Mouse (Mus musculus): ENCODE results near the gene Mrpl34. TPM values are rescaled to one million over a fixed set of nuclear protein-coding genes. Genes with fewer than 3 reads are reported as not detected.

The Mrpl34 gene
- polyA plus RNA-seq, 1 experiment from 2014 or later = 123 TPM

DNA sequence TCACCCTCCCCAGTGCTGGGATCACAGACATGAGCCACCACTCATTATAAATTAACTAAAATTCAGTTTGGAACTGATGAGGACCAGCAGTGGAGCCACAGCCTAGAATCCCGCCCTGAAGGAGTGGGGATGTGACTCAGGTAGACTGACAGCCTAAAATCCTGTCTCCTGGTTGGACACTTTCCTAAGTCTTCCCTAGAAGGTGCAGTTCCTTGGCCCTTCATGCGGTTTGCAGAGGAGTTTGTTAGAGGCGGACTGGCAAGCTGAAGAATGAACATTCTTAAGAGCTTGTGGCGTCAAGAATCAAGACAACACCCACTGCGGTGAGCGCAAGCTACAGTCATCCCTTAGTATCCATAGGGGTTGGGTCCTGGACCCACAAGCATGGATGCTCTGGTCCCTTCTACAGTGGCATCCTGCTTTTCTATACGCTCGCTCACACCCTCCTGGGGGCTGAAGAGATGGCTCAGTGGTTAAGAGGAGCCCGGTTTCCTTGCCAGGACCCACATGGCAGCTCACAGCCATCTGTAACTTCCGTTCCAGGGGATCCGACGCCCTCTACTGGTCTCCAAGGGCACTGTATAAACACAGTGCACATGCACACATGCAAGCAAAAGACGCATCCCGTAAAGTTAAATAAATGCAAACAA, 12.6 kb downstream of the Mrpl34 start:
- Histone ChIP-seq H3K9ac (ENCODE audit: low read depth, low read length) (peak overlapping the region; percentile 77), H3K27ac (replicated peaks; ENCODE audit: low read depth, low read length) (peak overlapping the region; percentile 75; the same call in 1 of the 2 replicates)

GRCm38 (mm10) chr8:71478943-71479342, 14.2 kb downstream of the Mrpl34 start:
- ATAC-seq (ENCODE audit: low read depth) (no peak), DNase-seq (ENCODE audit: low spot score) (no peak)
- Histone ChIP-seq H3K27me3 (replicated peaks; ENCODE audit: control insufficient read depth, insufficient read depth, low read length) (no peaks in the 10 kb centered on the region; the same call in 1 of the 2 replicates), H3K27ac (replicated peaks; ENCODE audit: low read depth, low read length) (no peak overlapping the region), H3K4me3 (ENCODE audit: low read depth, low read length) (no peak overlapping the region), H3K36me3 (ENCODE audit: control insufficient read depth, insufficient read depth, low read length) (peaks cover 54% of the 10 kb centered on the region), H3K9ac (ENCODE audit: low read depth, low read length) (no peak overlapping the region), H3K9me3 (ENCODE audit: control insufficient read depth, low read length) (no peaks in the 10 kb centered on the region), H3K4me1 (ENCODE audit: control insufficient read depth, insufficient read depth, low read length) (no peaks in the 10 kb centered on the region), H3K4me2 (ENCODE audit: low read depth, low read length) (no peak overlapping the region)
- WGBS = 93% methylated on average over 6 of the region's 11 CpGs

More for the DNA sequence above, 12.6 kb downstream of the Mrpl34 start:
- no peak for DNase-seq (ENCODE audit: low spot score)
- H3K36me3 ChIP-seq (ENCODE audit: control insufficient read depth, insufficient read depth, low read length) = peaks cover 63% of the 10 kb centered on the region
- H3K4me1 ChIP-seq (ENCODE audit: control insufficient read depth, insufficient read depth, low read length) = no peaks in the 10 kb centered on the region
- WGBS = 40% methylated on average over 14 of the region's 14 CpGs
- peak overlapping the region; percentile 65 for H3K4me3 ChIP-seq (ENCODE audit: low read depth, low read length)
- ATAC-seq (ENCODE audit: low read depth) = no peak
- H3K4me2 ChIP-seq (ENCODE audit: low read depth, low read length) = peak overlapping the region; percentile 88
- H3K9me3 ChIP-seq (ENCODE audit: control insufficient read depth, low read length) = no peaks in the 10 kb centered on the region
- no peaks in the 10 kb centered on the region; the same call in 1 of the 2 replicates for H3K27me3 ChIP-seq (replicated peaks; ENCODE audit: control insufficient read depth, insufficient read depth, low read length)

DNA sequence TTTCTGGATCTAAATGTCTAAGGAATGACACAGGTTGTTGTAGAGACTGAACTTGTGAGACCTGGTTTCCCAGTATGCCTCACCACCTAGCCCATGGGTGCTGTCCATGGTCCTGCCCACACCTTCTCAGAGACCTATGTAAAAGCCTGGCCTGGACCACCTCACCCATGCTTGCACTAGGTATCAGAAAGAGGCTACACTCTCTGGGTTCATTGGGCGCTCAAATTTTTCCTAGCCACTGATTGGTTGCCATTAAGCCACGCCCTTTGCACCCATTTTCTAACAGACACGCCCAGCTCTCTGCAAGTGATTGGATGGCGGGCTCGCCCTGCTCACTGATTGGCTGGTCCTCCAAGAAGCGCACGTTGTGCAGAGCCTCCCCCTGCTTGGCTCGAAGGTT, 19.2 kb downstream of the Mrpl34 start:
- Histone ChIP-seq H3K4me3 (ENCODE audit: low read depth, low read length) (no peak overlapping the region), H3K4me1 (ENCODE audit: control insufficient read depth, insufficient read depth, low read length) (peaks cover 10% of the 10 kb centered on the region), H3K9me3 (ENCODE audit: control insufficient read depth, low read length) (no peaks in the 10 kb centered on the region), H3K27me3 (replicated peaks; ENCODE audit: control insufficient read depth, insufficient read depth, low read length) (no peaks in the 10 kb centered on the region), H3K36me3 (ENCODE audit: control insufficient read depth, insufficient read depth, low read length) (peaks cover 41% of the 10 kb centered on the region), H3K4me2 (ENCODE audit: low read depth, low read length) (no peak overlapping the region), H3K27ac (replicated peaks; ENCODE audit: low read depth, low read length) (no peak overlapping the region), H3K9ac (ENCODE audit: low read depth, low read length) (no peak overlapping the region)
- 52% methylated on average over 8 of the region's 8 CpGs for WGBS
- ATAC-seq (ENCODE audit: low read depth) (no peak), DNase-seq (ENCODE audit: low spot score) (peak; percentile 59)

- Histone ChIP-seq H3K27me3 (replicated peaks; ENCODE audit: control insufficient read depth, insufficient read depth, low read length) (no peaks in the 10 kb centered on the region), H3K4me2 (ENCODE audit: low read depth, low read length) (peak overlapping the region; percentile 89), H3K36me3 (ENCODE audit: control insufficient read depth, insufficient read depth, low read length) (peaks cover 35% of the 10 kb centered on the region; the same call in 1 of the 2 replicates), H3K9me3 (ENCODE audit: control insufficient read depth, low read length) (no peaks in the 10 kb centered on the region), H3K4me3 (ENCODE audit: low read depth, low read length) (peak overlapping the region; percentile 80; the same call in 1 of the 2 replicates), H3K9ac (ENCODE audit: low read depth, low read length) (0 out of 2 replicates have a peak overlapping the region, but pooled peaks have one; percentile 91), H3K27ac (replicated peaks; ENCODE audit: low read depth, low read length) (no peak overlapping the region), H3K4me1 (ENCODE audit: control insufficient read depth, insufficient read depth, low read length) (peaks cover 16% of the 10 kb centered on the region)
- DNase-seq (ENCODE audit: low spot score) (no peak), ATAC-seq (ENCODE audit: low read depth) (no peak)
- 91% methylated on average over 18 of the region's 19 CpGs for WGBS
Measured at GRCm38 (mm10) chr8:71484736-71485135, 20.0 kb downstream of the Mrpl34 start.

DNA sequence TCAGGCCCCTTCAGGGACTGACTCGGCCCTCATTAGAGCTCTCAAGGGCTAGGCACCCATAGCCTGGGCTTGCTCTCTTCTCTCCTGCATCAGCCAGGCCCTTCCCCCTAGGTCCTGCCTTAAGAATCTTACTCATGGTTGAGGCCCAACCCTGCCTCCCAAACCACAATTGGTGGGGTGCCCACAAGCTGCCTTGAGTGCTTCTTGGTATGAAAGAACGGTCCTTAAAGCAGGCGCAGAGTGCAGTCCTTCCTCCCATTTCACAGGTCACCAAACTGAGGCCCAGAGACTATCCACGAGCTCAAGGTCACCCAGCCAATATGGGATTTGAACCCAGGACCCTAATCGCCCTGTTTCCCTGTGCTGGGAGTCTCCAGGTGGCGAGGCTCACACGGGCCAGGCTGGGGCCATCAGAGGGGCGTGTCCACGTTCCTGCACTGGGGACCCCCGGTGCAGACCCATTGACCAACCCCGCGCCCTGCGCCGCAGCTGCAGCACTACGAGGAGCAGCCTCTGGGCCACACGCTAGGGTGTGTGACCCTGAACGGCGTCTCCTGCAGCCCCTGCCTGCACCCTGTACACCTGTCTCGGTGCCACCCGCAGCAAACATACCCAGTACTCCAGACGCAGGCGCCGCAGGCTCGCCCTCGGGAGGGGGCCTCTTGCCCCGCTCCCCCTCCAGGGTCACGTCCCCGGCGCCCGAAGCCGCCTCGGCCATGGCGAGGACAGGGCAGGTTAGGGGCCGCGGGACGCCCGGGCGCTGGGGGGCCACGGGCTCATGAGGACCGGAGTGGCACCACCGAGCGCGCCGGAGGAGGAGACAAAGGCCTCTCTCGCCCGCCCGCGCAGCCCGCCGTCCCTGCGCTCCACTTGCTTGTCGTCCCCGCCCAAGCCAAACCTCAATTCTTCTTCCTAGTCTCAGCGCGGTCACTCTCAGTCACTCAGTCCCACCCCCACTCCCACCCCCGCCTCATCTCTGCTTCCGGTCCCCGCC, 20.7 kb downstream of the Mrpl34 start, which contains the start of gene Ano8:
Gene Ano8, minus strand, starts transcription at position 822 of the 994 bp plus-strand sequence.
- Histone ChIP-seq H3K27ac (replicated peaks; ENCODE audit: low read depth, low read length) (peak within 1 kb of the TSS; percentile 69), H3K36me3 (ENCODE audit: control insufficient read depth, insufficient read depth, low read length) (peaks cover 28% of the 10 kb centered on the region; the same call in 1 of the 2 replicates), H3K9ac (ENCODE audit: low read depth, low read length) (peak within 1 kb of the TSS; percentile 91), H3K27me3 (replicated peaks; ENCODE audit: control insufficient read depth, insufficient read depth, low read length) (no peaks in the 10 kb centered on the region), H3K4me2 (ENCODE audit: low read depth, low read length) (peak within 1 kb of the TSS; percentile 89), H3K4me1 (ENCODE audit: control insufficient read depth, insufficient read depth, low read length) (peaks cover 16% of the 10 kb centered on the region), H3K4me3 (ENCODE audit: low read depth, low read length) (peak within 1 kb of the TSS; percentile 80), H3K9me3 (ENCODE audit: control insufficient read depth, low read length) (no peaks in the 10 kb centered on the region)
- ATAC-seq (ENCODE audit: low read depth) (peak; percentile 85), DNase-seq (ENCODE audit: low spot score) (peak; percentile 96)
- 18% methylated on average over 14 of the region's 58 CpGs for WGBS

- Histone ChIP-seq H3K27ac (replicated peaks; ENCODE audit: low read depth, low read length) (peak overlapping the region; percentile 69; the same call in 1 of the 2 replicates), H3K4me3 (ENCODE audit: low read depth, low read length) (peak overlapping the region; percentile 80), H3K9ac (ENCODE audit: low read depth, low read length) (peak overlapping the region; percentile 91), H3K4me1 (ENCODE audit: control insufficient read depth, insufficient read depth, low read length) (peaks cover 16% of the 10 kb centered on the region), H3K9me3 (ENCODE audit: control insufficient read depth, low read length) (no peaks in the 10 kb centered on the region), H3K27me3 (replicated peaks; ENCODE audit: control insufficient read depth, insufficient read depth, low read length) (no peaks in the 10 kb centered on the region), H3K36me3 (ENCODE audit: control insufficient read depth, insufficient read depth, low read length) (peaks cover 28% of the 10 kb centered on the region), H3K4me2 (ENCODE audit: low read depth, low read length) (peak overlapping the region; percentile 89)
- ATAC-seq (ENCODE audit: low read depth) = no peak
- no peak for DNase-seq (ENCODE audit: low spot score)
- WGBS = 12% methylated on average over 7 of the region's 7 CpGs
Measured at GRCm38 (mm10) chr8:71486136-71486529, 21.4 kb downstream of the Mrpl34 start.

GRCm38 (mm10) chr8:71487691-71488445, 23.1 kb downstream of the Mrpl34 start, which contains the start of gene Gtpbp3:
Gene Gtpbp3 (plus strand): TSS chr8:71488103.
- H3K4me3 ChIP-seq (ENCODE audit: low read depth, low read length) = peak within 1 kb of the TSS; percentile 78
- H3K9me3 ChIP-seq (ENCODE audit: control insufficient read depth, low read length) = no peaks in the 10 kb centered on the region
- H3K4me1 ChIP-seq (ENCODE audit: control insufficient read depth, insufficient read depth, low read length) = peaks cover 16% of the 10 kb centered on the region
- under 1% methylated on average over 23 of the region's 33 CpGs for WGBS
- H3K27ac ChIP-seq (replicated peaks; ENCODE audit: low read depth, low read length) = peak within 1 kb of the TSS; percentile 89
- ATAC-seq (ENCODE audit: low read depth) = peak; percentile 66
- peaks cover 31% of the 10 kb centered on the region for H3K36me3 ChIP-seq (ENCODE audit: control insufficient read depth, insufficient read depth, low read length)
- DNase-seq (ENCODE audit: low spot score) = peak; percentile 93
- no peaks in the 10 kb centered on the region for H3K27me3 ChIP-seq (replicated peaks; ENCODE audit: control insufficient read depth, insufficient read depth, low read length)
- H3K9ac ChIP-seq (ENCODE audit: low read depth, low read length) = peak within 1 kb of the TSS; percentile 79
- peak within 1 kb of the TSS; percentile 99 for H3K4me2 ChIP-seq (ENCODE audit: low read depth, low read length)

DNA sequence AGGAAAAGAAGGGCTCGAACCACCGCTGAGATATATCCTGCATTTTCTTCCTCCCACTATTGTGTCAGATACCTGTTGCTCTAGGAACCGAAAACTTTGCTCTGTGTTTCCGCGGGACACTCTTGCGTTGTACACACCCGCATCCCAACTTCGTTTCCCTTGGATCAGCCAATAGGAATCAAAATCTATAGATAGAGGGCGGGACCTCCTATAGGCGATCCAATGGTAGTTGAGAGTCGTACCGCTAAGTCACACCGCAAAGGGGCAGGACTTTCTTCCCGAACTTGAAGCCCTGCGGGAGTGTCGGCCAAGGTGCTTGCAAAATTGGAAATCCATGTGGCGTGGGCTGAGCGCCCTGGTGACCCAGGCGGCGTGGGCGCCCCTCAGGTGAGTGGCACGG, 23.7 kb downstream of the Mrpl34 start:
- peak; percentile 92 for ATAC-seq (ENCODE audit: low read depth)
- Histone ChIP-seq H3K4me2 (ENCODE audit: low read depth, low read length) (peak overlapping the region; percentile 99), H3K4me1 (ENCODE audit: control insufficient read depth, insufficient read depth, low read length) (peaks cover 16% of the 10 kb centered on the region), H3K9me3 (ENCODE audit: control insufficient read depth, low read length) (no peaks in the 10 kb centered on the region), H3K4me3 (ENCODE audit: low read depth, low read length) (peak overlapping the region; percentile 78), H3K9ac (ENCODE audit: low read depth, low read length) (peak overlapping the region; percentile 79), H3K27ac (replicated peaks; ENCODE audit: low read depth, low read length) (peak overlapping the region; percentile 89; the same call in 1 of the 2 replicates), H3K27me3 (replicated peaks; ENCODE audit: control insufficient read depth, insufficient read depth, low read length) (no peaks in the 10 kb centered on the region), H3K36me3 (ENCODE audit: control insufficient read depth, insufficient read depth, low read length) (peaks cover 36% of the 10 kb centered on the region)
- peak; percentile 96 for DNase-seq (ENCODE audit: low spot score)
- 0% methylated on average over 16 of the region's 22 CpGs for WGBS

All from embryonic facial prominence, embryonic 14.5 days (tissue).